Mouse (Mus musculus) heart, postnatal 4 days (tissue): ENCODE results near the gene Rgr. TPM values are rescaled to one million over a fixed set of nuclear protein-coding genes. Genes with fewer than 3 reads are reported as not detected.
"Not testable (repeated sequence)": the region's sequence is repeated elsewhere in the genome, so short reads cannot be mapped to it uniquely, and the experiment has no call there.

Experiments
- DNase-seq: peaks from one replicate; pipeline ENCODE4 v3.0.0; 2021
- total RNA-seq, 2 experiments: library from RNA; stranded (reverse); gene quantifications; 2 replicates each; pipeline ENCODE4 v1.2.3; 2021

Rgr gene
- total RNA-seq, 2 experiments from 2014 or later, result not detected

DNA sequence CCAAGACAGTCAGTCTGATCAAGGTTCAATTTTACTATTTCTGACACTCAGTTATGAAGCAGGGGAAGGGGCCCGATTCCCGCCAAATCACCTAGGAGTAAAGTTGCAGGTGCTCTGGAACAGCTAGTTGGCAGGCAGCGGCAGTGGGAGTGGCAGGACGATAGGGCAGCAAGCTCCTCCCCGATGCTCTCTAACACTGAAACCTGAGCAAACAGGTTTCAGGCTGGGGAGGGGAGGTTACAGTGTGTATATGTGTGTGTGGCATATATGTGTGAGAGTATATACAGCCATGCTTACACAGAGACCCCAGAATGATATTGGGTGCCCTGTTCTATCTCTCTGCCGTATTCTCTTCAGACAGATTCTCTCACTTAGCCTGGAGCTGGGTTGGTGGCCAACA is 48.0 kb downstream of the Rgr start:
- not testable (repeated sequence) for DNase-seq

DNA sequence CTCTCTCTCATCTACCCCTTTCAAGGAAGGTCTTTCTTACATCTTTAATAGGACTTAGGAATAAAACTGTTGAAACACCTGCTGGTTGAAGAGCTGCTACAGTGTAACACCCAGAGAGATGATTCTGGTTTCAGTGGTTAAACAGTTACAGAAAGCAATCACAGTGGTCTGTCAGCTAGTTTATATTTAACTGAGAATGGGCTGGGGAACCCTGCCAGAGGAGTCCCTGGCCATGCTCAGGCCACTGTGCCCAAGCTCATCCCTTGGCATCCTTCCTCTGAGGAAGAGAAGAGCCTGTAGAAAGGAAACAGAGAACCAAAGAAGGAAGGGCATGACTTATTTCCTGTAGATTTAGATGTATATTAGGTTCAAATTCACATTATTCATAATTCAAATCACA is 59.0 kb downstream of the Rgr start:
- DNase-seq, result no peak

DNA sequence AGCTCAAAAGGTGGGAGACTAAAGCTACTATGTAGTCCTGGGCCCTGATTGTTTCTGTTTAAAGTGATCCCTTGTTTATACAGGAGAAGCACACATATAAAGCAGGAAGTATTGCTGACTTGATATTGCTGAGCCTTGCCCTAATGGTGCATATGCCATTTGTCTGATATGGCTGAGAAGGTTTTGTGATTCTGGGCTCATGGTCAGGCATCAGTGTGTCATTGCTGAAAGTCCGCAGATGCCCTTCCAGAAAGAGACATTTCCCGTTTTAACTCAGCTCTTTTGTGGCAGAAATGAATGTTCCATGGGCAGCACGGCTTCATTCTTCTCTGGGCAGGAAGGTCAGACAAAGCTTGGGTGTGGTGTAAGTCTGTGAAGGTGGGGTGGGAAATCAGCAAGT is 63.1 kb downstream of the Rgr start:
- DNase-seq, result peak; percentile 20

Other genes starting within 250 kb of the Rgr start
- 10 to 100 TPM; 95.0 to 96.6 TPM for gene Ccser2, start 80.2 kb downstream of the Rgr start, total RNA-seq
- gene Lrit1, start 5.9 kb upstream of the Rgr start, total RNA-seq, result not detected
- gene Lrit2, start 19.0 kb upstream of the Rgr start, total RNA-seq, result not detected
- gene Cdhr1, start 49.4 kb upstream of the Rgr start, total RNA-seq, result under 1 TPM in 1 of 2 experiments, not detected in 1; 0.17 TPM
- gene 2610528A11Rik, start 65.1 kb upstream of the Rgr start, total RNA-seq, result under 1 TPM in 1 of 2 experiments, not detected in 1; 0.36 TPM
- 100 to 1,000 TPM; 375 to 382 TPM for gene Ghitm, start 86.3 kb upstream of the Rgr start, total RNA-seq